15 mouse cellular contexts compared by ENCODE assay signal in genomic region chr11:32924932-32925331, GRCm38 (mm10).
DNase-seq lines count a peak whose midpoint lies in the region; ATAC-seq and TF ChIP-seq lines count a peak whose summit lies in the region.
"Had no signal": no experiment of that assay in that cellular context is flagged by ENCODE, and none has a peak within 500 bp of the region (broad histone marks: within the 10 kb centered on the region; RNA-seq: fewer than 3 reads in every experiment).

No protein-coding gene starts in this region.

- peak overlapping the region; percentile 65; the same call in 1 of the 2 replicates for H3K4me2 ChIP-seq in heart, embryonic 13.5 days
- no peak overlapping the region for H3K4me2 ChIP-seq in embryonic facial prominence, embryonic 11.5 days (ENCODE audit: low read depth, low read length)
- peak overlapping the region; percentile 60 for H3K4me2 ChIP-seq in limb, embryonic 12.5 days

- H3K36me3 ChIP-seq in heart, embryonic 13.5 days, result no peaks in the 10 kb centered on the region
- no peaks in the 10 kb centered on the region for H3K36me3 ChIP-seq in embryonic facial prominence, embryonic 11.5 days (replicated peaks; ENCODE audit: control insufficient read depth, insufficient read depth, low read depth, low read length)
- H3K36me3 ChIP-seq in limb, embryonic 12.5 days, result no peaks in the 10 kb centered on the region
- H3K36me3 ChIP-seq: G1E; hindbrain, embryonic 10.5 days; neural tube, embryonic 12.5 days had no signal

- H3K27ac ChIP-seq in heart, embryonic 13.5 days (replicated peaks), result peak overlapping the region; percentile 88
- H3K27ac ChIP-seq in left cerebral cortex, adult 2 months, result no peak overlapping the region
- peak overlapping the region; percentile 29 for H3K27ac ChIP-seq in embryonic facial prominence, embryonic 11.5 days (replicated peaks; ENCODE audit: low read depth, low read length)
- H3K27ac ChIP-seq in limb, embryonic 12.5 days, result peak overlapping the region; percentile 95
- H3K27ac ChIP-seq: neural tube, embryonic 12.5 days had no signal

- H3K9ac ChIP-seq in heart, embryonic 13.5 days, result no peak overlapping the region
- H3K9ac ChIP-seq in embryonic facial prominence, embryonic 11.5 days (replicated peaks; ENCODE audit: low read length), result no peak overlapping the region
- H3K9ac ChIP-seq in limb, embryonic 12.5 days (replicated peaks), result no peak overlapping the region
- H3K9ac ChIP-seq: forebrain, postnatal 0 days had no signal

- peaks cover 29% of the 10 kb centered on the region for H3K4me1 ChIP-seq in heart, embryonic 13.5 days
- H3K4me1 ChIP-seq in embryonic facial prominence, embryonic 11.5 days (ENCODE audit: control insufficient read depth, insufficient read depth, low read length), result no peaks in the 10 kb centered on the region
- H3K4me1 ChIP-seq in limb, embryonic 12.5 days (replicated peaks), result peaks cover 61% of the 10 kb centered on the region

- H3K9me3 ChIP-seq in heart, embryonic 13.5 days, result no peaks in the 10 kb centered on the region
- H3K9me3 ChIP-seq in embryonic facial prominence, embryonic 11.5 days (replicated peaks; ENCODE audit: control insufficient read depth, low read length), result no peaks in the 10 kb centered on the region
- H3K9me3 ChIP-seq in limb, embryonic 12.5 days, result peaks cover 5% of the 10 kb centered on the region; the same call in 1 of the 2 replicates
- H3K9me3 ChIP-seq: G1E; hindbrain, embryonic 10.5 days; neural tube, embryonic 12.5 days had no signal

- DNase-seq in heart, postnatal 25 days (ENCODE audit: low spot score), result no peak
- peak; percentile 23 for DNase-seq in left cerebral cortex, postnatal 4 days
- no peak for DNase-seq in left cerebral cortex, adult 2 months (ENCODE audit: extremely low spot score in 1 of 2, low spot score in 2 of 2)
- DNase-seq in embryonic facial prominence, embryonic 11.5 days (ENCODE audit: low spot score), result no peak
- DNase-seq in spleen, postnatal 36 days (ENCODE audit: low spot score in 2 of 2), result no peak
- DNase-seq: cerebellum, adult 8-10 months; forebrain, postnatal 0 days; right cerebral cortex, adult 18-20 months; thymus, postnatal 14 days had no signal

- no peak for ATAC-seq in heart, embryonic 13.5 days (ENCODE audit: extremely low read depth, insufficient number of reproducible peaks, low FRiP score, low TSS enrichment)
- ATAC-seq in embryonic facial prominence, embryonic 11.5 days (replicated peaks; ENCODE audit: insufficient number of reproducible peaks, low FRiP score, low TSS enrichment, low read depth), result no peak
- ATAC-seq in limb, embryonic 12.5 days (ENCODE audit: insufficient number of reproducible peaks, insufficient read depth, low FRiP score, low TSS enrichment, low read depth), result no peak
- ATAC-seq in activated CD4-positive, CD25-positive, alpha-beta regulatory T cell, adult 4 months, result no peak

- WGBS in heart, embryonic 13.5 days, result 75% methylated on average over 7 of the region's 7 CpGs
- 65% methylated on average over 7 of the region's 7 CpGs for WGBS in embryonic facial prominence, embryonic 11.5 days
- WGBS in limb, embryonic 12.5 days, result 68% methylated on average over 7 of the region's 7 CpGs

- intact Hi-C loops in heart, postnatal 25 days (cut with DNase I), result no loop called here
- intact Hi-C loops in left cerebral cortex, postnatal 4 days (cut with DNase I), result no loop called here
- intact Hi-C loops in left cerebral cortex, adult 2 months (cut with DNase I), result no loop called here

- peaks cover 8% of the 10 kb centered on the region for H3K27me3 ChIP-seq in heart, embryonic 13.5 days (replicated peaks)
- 0 out of 2 replicates have a peak, but pooled peaks cover 2% of the 10 kb centered on the region for H3K27me3 ChIP-seq in embryonic facial prominence, embryonic 11.5 days (ENCODE audit: control insufficient read depth, insufficient read depth, low read length)
- peaks cover 13% of the 10 kb centered on the region for H3K27me3 ChIP-seq in limb, embryonic 12.5 days

- no peak for TF ChIP-seq CTCF in left cerebral cortex, adult 2 months (IDR thresholded peaks at IDR 0.05)

- no peak overlapping the region for H3K4me3 ChIP-seq in heart, embryonic 13.5 days
- H3K4me3 ChIP-seq in left cerebral cortex, adult 2 months, result no peak overlapping the region
- no peak overlapping the region for H3K4me3 ChIP-seq in embryonic facial prominence, embryonic 11.5 days (ENCODE audit: low read depth, low read length)
- H3K4me3 ChIP-seq in limb, embryonic 12.5 days (replicated peaks), result no peak overlapping the region
- H3K4me3 ChIP-seq: neural tube, embryonic 12.5 days had no signal
